Mouse (Mus musculus) liver, embryonic 16.5 days (tissue): ENCODE measurements around the gene Rhox4b. TPM values are rescaled to one million over a fixed set of nuclear protein-coding genes. Genes with fewer than 3 reads are reported as not detected.
"Not testable (repeated sequence)": the region's sequence is repeated elsewhere in the genome, so short reads cannot be mapped to it uniquely, and the experiment has no call there.

ENCODE experiments used
- ATAC-seq: fragments of 200-750 bp; cut with Nextera tagmentation; 2 replicates; pipeline ENCODE4 v1.8.0; 2017; ENCODE audit warnings: low read depth, mild to moderate bottlenecking, moderate number of reproducible peaks, moderate library complexity
- H3K27ac ChIP-seq: fragments of 300-500 bp; sonication (generic); 2 replicates; pipeline ENCODE4 v1.5.1; 2014; ENCODE audit warnings: mild to moderate bottlenecking, low read length
- H3K27me3 ChIP-seq: fragments of 300-500 bp; sonication (generic); 2 replicates; pipeline ENCODE4 v1.6.1; 2014; ENCODE audit warnings: low read depth, low read length, mixed read lengths; ENCODE audit not compliant: control insufficient read depth, insufficient read depth
- H3K36me3 ChIP-seq: fragments of 300-500 bp; sonication (generic); 2 replicates; pipeline ENCODE4 v1.6.1; 2014; ENCODE audit warnings: mild to moderate bottlenecking; ENCODE audit not compliant: control insufficient read depth, insufficient read depth
- H3K4me1 ChIP-seq: fragments of 300-500 bp; sonication (generic); 2 replicates; pipeline ENCODE4 v1.6.1; 2014; ENCODE audit warnings: low read depth, low read length, mixed read lengths; ENCODE audit not compliant: control insufficient read depth
- H3K4me2 ChIP-seq: fragments of 300-500 bp; sonication (generic); 2 replicates; pipeline ENCODE4 v1.6.1; 2014; ENCODE audit warnings: low read depth, low read length, mixed read lengths
- H3K4me3 ChIP-seq: fragments of 300-500 bp; sonication (generic); 2 replicates; pipeline ENCODE4 v1.5.1; 2014; ENCODE audit warnings: low read depth, mild to moderate bottlenecking, low read length
- H3K9ac ChIP-seq: fragments of 300-500 bp; sonication (generic); 2 replicates; pipeline ENCODE4 v1.6.1; 2014; ENCODE audit warnings: low read depth, low read length
- H3K9me3 ChIP-seq: fragments of 300-500 bp; sonication (generic); replicated peaks from 2 replicates; pipeline ENCODE4 v1.6.1; 2016; ENCODE audit warnings: low read length; ENCODE audit not compliant: control insufficient read depth
- WGBS: fragments of 180-500 bp; shearing (Covaris S2); extraction: QIAGEN DNeasy Blood & Tissue Kit; methylation state at CpG from one replicate; pipeline ENCODE4 v1.1.7; 2014; ENCODE audit not compliant: insufficient replicate concordance; 5-methylcytosine and 5-hydroxymethylcytosine counted together
- polyA plus RNA-seq: library from polyadenylated mRNA; unstranded; fragments of >200 nt; fragmentation: Nextera tagmentation; extraction: Ambion mirVana; gene quantifications from 2 replicates; pipeline ENCODE4 v1.2.1, GENCODE M21; 2015

Rhox4b gene
- not detected in 2 replicates for polyA plus RNA-seq

- ATAC-seq, H3K36me3 ChIP-seq, H3K27ac ChIP-seq, H3K4me1 ChIP-seq, H3K4me3 ChIP-seq, H3K9me3 ChIP-seq, H3K27me3 ChIP-seq, H3K4me2 ChIP-seq, H3K9ac ChIP-seq: not testable (repeated sequence)
- 68% methylated on average over 14 of the region's 15 CpGs for WGBS
Observed at GRCm38 (mm10) chrX:37432194-37432593, at the start of gene Rhox4b. Gene Rhox4b (plus strand): TSS chrX:37432494.

DNA sequence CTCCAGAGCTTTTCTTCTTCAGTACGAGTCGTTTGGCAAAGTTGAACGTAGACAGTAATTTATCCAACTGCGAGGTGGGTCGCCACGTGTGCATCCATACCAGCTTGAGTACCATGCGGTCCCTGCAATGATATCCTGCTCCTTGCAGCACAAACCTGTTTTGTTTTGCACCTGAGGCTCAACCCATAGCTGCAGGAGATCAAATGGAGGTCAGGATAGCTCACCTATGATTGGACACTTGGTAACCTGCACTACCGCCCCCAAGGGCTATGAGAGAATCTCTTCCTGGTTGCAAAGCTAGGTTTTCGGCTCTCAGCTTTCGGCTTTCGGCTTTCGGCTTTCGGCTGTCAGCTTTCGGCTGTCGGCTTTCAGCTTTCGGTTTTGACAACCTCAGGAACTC, 41.7 kb upstream of the Rhox4b start, which contains the start of gene Rhox4a2:
Gene Rhox4a2 (plus strand): TSS at position 301 of the 400 bp plus-strand sequence.
- not testable (repeated sequence) for ATAC-seq, H3K4me2 ChIP-seq, H3K36me3 ChIP-seq, H3K9me3 ChIP-seq, H3K4me1 ChIP-seq, H3K27me3 ChIP-seq, H3K4me3 ChIP-seq, H3K9ac ChIP-seq, H3K27ac ChIP-seq
- 88% methylated on average over 8 of the region's 16 CpGs for WGBS

DNA sequence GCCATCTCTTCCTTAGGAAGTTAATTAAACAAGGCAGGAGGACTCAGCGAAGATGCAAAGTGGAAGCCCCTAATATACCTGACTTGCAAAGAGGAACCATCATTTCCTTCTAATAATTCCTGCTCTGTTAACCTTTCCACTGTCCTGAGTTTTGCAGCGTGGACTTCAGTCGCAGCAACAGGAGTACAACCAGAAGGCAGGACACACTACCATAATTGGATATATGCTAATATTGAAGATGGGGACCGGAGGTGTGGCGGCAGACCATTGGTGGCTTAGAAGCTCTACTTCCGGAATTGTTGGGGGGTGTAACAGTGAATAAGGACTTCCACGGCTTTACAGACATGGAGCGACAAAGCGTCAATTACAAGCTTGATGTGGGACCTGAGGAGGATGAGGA, 20.5 kb upstream of the Rhox4b start, which contains the start of gene Rhox2b:
Gene Rhox2b (plus strand): TSS at position 301 of the 400 bp plus-strand sequence.
- H3K27ac ChIP-seq, H3K36me3 ChIP-seq, H3K4me3 ChIP-seq, H3K27me3 ChIP-seq, H3K9me3 ChIP-seq, H3K9ac ChIP-seq, H3K4me1 ChIP-seq, H3K4me2 ChIP-seq, ATAC-seq: not testable (repeated sequence)
- no CpG with 5 or more reads among the region's 9 CpGs for WGBS

- not testable (repeated sequence) for ATAC-seq, H3K27me3 ChIP-seq, H3K9me3 ChIP-seq, H3K27ac ChIP-seq, H3K4me1 ChIP-seq, H3K36me3 ChIP-seq, H3K4me2 ChIP-seq, H3K4me3 ChIP-seq, H3K9ac ChIP-seq
- WGBS, result 86% methylated on average over 7 of the region's 10 CpGs
Observed at GRCm38 (mm10) chrX:37453380-37453779, 21.1 kb downstream of the Rhox4b start, which contains the start of gene Rhox2c. Gene Rhox2c (plus strand): TSS chrX:37453680.

GRCm38 (mm10) chrX:37458285-37458684, 26.0 kb downstream of the Rhox4b start, which contains the start of gene Rhox3c:
Gene Rhox3c (plus strand): TSS chrX:37458585.
- H3K9ac ChIP-seq, ATAC-seq, H3K4me2 ChIP-seq, H3K9me3 ChIP-seq, H3K4me3 ChIP-seq, H3K27ac ChIP-seq, H3K36me3 ChIP-seq, H3K27me3 ChIP-seq, H3K4me1 ChIP-seq: not testable (repeated sequence)
- WGBS, result 62% methylated on average over 3 of the region's 4 CpGs

GRCm38 (mm10) chrX:37480037-37480436, 47.7 kb downstream of the Rhox4b start, which contains the start of gene Rhox4c:
Gene Rhox4c (plus strand): TSS chrX:37480337.
- H3K4me2 ChIP-seq, ATAC-seq, H3K4me3 ChIP-seq, H3K27me3 ChIP-seq, H3K9ac ChIP-seq, H3K36me3 ChIP-seq, H3K27ac ChIP-seq, H3K4me1 ChIP-seq, H3K9me3 ChIP-seq: not testable (repeated sequence)
- 74% methylated on average over 14 of the region's 14 CpGs for WGBS

Other genes with a start within 250 kb of the Rhox4b start
- gene Ndufa1, start 241.3 kb upstream of the Rhox4b start, polyA plus RNA-seq, result 213 and 241 TPM in 2 replicates
- 2.2 and 2.4 TPM in 2 replicates for gene Rnf113a1, start 241.2 kb upstream of the Rhox4b start, polyA plus RNA-seq
- not detected in 2 replicates for gene Gm9, start 221.5 kb upstream of the Rhox4b start, polyA plus RNA-seq
- not detected in 2 replicates for gene Rhox1, start 210.2 kb upstream of the Rhox4b start, polyA plus RNA-seq
- gene Rhox2a, start 187.5 kb upstream of the Rhox4b start, polyA plus RNA-seq, result not detected in 2 replicates
- gene Rhox3a, start 182.6 kb upstream of the Rhox4b start, polyA plus RNA-seq, result not detected in 2 replicates
- not detected in 2 replicates for gene Rhox4a, start 167.2 kb upstream of the Rhox4b start, polyA plus RNA-seq
- not detected in 2 replicates for gene Rhox3a2, start 52.5 kb upstream of the Rhox4b start, polyA plus RNA-seq
- gene Rhox4a2, start 41.6 kb upstream of the Rhox4b start, polyA plus RNA-seq, result not detected in 2 replicates
- gene Rhox2b, start 20.4 kb upstream of the Rhox4b start, polyA plus RNA-seq, result not detected in 2 replicates
- gene Rhox2c, start 21.2 kb downstream of the Rhox4b start, polyA plus RNA-seq, result not detected in 2 replicates
- not detected in 2 replicates for gene Rhox3c, start 26.1 kb downstream of the Rhox4b start, polyA plus RNA-seq
- not detected in 2 replicates for gene Rhox4c, start 47.8 kb downstream of the Rhox4b start, polyA plus RNA-seq
- gene Rhox2d, start 60.9 kb downstream of the Rhox4b start, polyA plus RNA-seq, result not detected in 2 replicates
- not detected in 2 replicates for gene Rhox4d, start 81.9 kb downstream of the Rhox4b start, polyA plus RNA-seq
- gene Rhox2e, start 98.0 kb downstream of the Rhox4b start, polyA plus RNA-seq, result not detected in 2 replicates
- not detected in 2 replicates for gene Rhox3e, start 109.5 kb downstream of the Rhox4b start, polyA plus RNA-seq
- not detected in 2 replicates for gene Rhox4e, start 124.9 kb downstream of the Rhox4b start, polyA plus RNA-seq
- gene Rhox2f, start 138.9 kb downstream of the Rhox4b start, polyA plus RNA-seq, result not detected in 2 replicates
- gene Rhox3f, start 148.5 kb downstream of the Rhox4b start, polyA plus RNA-seq, result not detected in 2 replicates
- gene Rhox4f, start 175.2 kb downstream of the Rhox4b start, polyA plus RNA-seq, result not detected in 2 replicates
- gene Rhox3g, start 196.1 kb downstream of the Rhox4b start, polyA plus RNA-seq, result not detected in 2 replicates
- gene Rhox2g, start 211.0 kb downstream of the Rhox4b start, polyA plus RNA-seq, result not detected in 2 replicates
- not detected in 2 replicates for gene Rhox4g, start 218.8 kb downstream of the Rhox4b start, polyA plus RNA-seq
- gene Rhox3h, start 236.3 kb downstream of the Rhox4b start, polyA plus RNA-seq, result not detected in 2 replicates
- gene Rhox2h, start 240.8 kb downstream of the Rhox4b start, polyA plus RNA-seq, result not detected in 2 replicates